Mouse (Mus musculus) kidney, embryonic 16.5 days (tissue): ENCODE measurements around the gene Cdh8. TPM values are rescaled to one million over a fixed set of nuclear protein-coding genes. Genes with fewer than 3 reads are reported as not detected.

Source experiments
- ATAC-seq: fragments of 200-750 bp; cut with Nextera tagmentation; 2 replicates; pipeline ENCODE4 v1.8.0; 2017; ENCODE audit warnings: moderate TSS enrichment; ENCODE audit not compliant: low FRiP score, low TSS enrichment
- H3K27ac ChIP-seq: fragments of 300-500 bp; sonication (generic); 2 replicates; pipeline ENCODE4 v1.5.1; 2014; ENCODE audit warnings: low read length
- H3K27me3 ChIP-seq: fragments of 300-500 bp; sonication (generic); 2 replicates; pipeline ENCODE4 v1.6.1; 2014; ENCODE audit warnings: low read length, control low read depth, mixed read lengths; ENCODE audit not compliant: insufficient read depth
- H3K36me3 ChIP-seq: fragments of 300-500 bp; sonication (generic); 2 replicates; pipeline ENCODE4 v1.6.1; 2014; ENCODE audit warnings: low read length, control low read depth, mixed read lengths; ENCODE audit not compliant: insufficient read depth
- H3K4me1 ChIP-seq: fragments of 300-500 bp; sonication (generic); 2 replicates; pipeline ENCODE4 v1.6.1; 2014; ENCODE audit warnings: low read length, control low read depth, mixed read lengths; ENCODE audit not compliant: insufficient read depth
- H3K4me2 ChIP-seq: fragments of 300-500 bp; sonication (generic); replicated peaks from 2 replicates; pipeline ENCODE4 v1.6.1; 2014; ENCODE audit warnings: low read depth, low read length
- H3K4me3 ChIP-seq: fragments of 300-500 bp; sonication (generic); 2 replicates; pipeline ENCODE4 v1.5.1; 2014; ENCODE audit warnings: mild to moderate bottlenecking, low read length
- H3K9ac ChIP-seq: fragments of 300-500 bp; sonication (generic); replicated peaks from 2 replicates; pipeline ENCODE4 v1.6.1; 2014; ENCODE audit warnings: low read length
- H3K9me3 ChIP-seq: fragments of 300-500 bp; sonication (generic); 2 replicates; pipeline ENCODE4 v1.6.1; 2016; ENCODE audit warnings: low read length, control low read depth
- WGBS: fragments of 180-500 bp; shearing (Covaris S2); extraction: QIAGEN DNeasy Blood & Tissue Kit; methylation state at CpG from one replicate; pipeline ENCODE4 v1.1.7; 2014; 5-methylcytosine and 5-hydroxymethylcytosine counted together
- polyA plus RNA-seq: library from polyadenylated mRNA; unstranded; fragments of >200 nt; fragmentation: Nextera tagmentation; extraction: Ambion mirVana; gene quantifications from 2 replicates; pipeline ENCODE4 v1.2.1, GENCODE M21; 2015

The Cdh8 gene
- polyA plus RNA-seq, 1 experiment from 2014 or later = 0.84 TPM

DNA sequence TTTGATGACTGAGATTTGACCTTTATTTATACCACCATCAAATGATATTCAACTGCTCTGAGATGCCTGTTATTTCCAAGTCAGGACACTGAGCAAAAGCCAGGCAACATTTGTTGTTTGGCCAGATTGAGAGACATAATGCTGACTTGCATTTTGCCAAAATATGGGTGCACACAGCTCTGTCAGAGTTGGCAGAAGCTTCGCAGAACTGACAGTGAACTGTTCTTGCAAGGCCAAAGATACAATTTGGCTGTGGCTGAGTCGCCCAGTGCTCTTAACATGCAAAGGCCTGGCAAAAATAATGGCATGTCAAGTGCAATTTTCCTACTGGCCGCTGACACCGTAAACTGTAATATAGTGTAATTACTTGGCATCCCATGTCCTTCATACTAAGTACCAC lies 22.4 kb downstream of the Cdh8 start:
- no peak overlapping the region for H3K4me2 ChIP-seq
- 76% methylated on average over 4 of the region's 4 CpGs for WGBS
- no peaks in the 10 kb centered on the region for H3K36me3 ChIP-seq
- no peaks in the 10 kb centered on the region for H3K9me3 ChIP-seq
- no peak overlapping the region for H3K27ac ChIP-seq
- no peaks in the 10 kb centered on the region for H3K4me1 ChIP-seq
- no peak overlapping the region for H3K9ac ChIP-seq
- no peaks in the 10 kb centered on the region for H3K27me3 ChIP-seq
- no peak overlapping the region for H3K4me3 ChIP-seq
- no peak for ATAC-seq

DNA sequence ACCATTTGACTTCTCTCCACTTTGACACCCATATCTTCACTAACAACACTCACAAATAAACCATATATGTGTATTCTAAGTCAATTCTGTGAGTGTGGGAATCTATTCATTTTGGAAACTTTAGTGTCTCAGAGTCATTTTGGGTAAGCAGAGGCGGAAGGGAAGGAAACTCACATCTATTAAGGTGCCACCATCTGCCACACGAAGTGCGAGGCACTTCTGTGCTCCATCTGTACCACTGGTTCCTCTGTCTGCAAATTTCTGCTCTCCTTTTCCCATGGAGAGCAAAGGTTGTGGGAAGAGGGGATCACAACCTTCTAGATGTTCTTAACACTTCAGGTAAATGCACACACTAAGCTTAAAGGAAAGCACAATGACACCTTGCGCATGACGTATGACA lies 46.2 kb downstream of the Cdh8 start:
- Histone ChIP-seq H3K4me2 (no peak overlapping the region), H3K27ac (no peak overlapping the region), H3K9ac (no peak overlapping the region), H3K36me3 (no peaks in the 10 kb centered on the region), H3K4me1 (no peaks in the 10 kb centered on the region), H3K27me3 (no peaks in the 10 kb centered on the region), H3K4me3 (no peak overlapping the region), H3K9me3 (no peaks in the 10 kb centered on the region)
- 92% methylated on average over 5 of the region's 5 CpGs for WGBS
- no peak for ATAC-seq

DNA sequence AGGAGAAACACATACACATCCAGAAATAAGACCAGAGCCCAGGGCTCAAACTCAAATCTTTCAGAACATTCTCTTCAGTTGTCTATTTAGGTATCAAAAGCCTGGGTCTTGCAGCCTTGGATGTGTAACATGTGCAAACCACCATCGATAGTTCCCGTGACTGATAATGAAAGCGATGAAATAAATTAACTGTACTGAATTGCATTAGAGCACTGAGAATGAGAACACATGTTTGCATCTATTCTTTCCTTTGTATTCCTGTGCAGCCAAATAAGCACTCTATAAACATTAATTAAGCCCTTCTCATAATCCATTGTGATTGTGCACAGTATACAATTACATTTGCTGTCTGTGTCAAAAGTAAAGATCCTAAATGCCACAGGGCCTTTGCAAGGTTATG lies 47.1 kb downstream of the Cdh8 start:
- Histone ChIP-seq H3K4me1 (no peaks in the 10 kb centered on the region), H3K27ac (no peak overlapping the region), H3K36me3 (no peaks in the 10 kb centered on the region), H3K9me3 (no peaks in the 10 kb centered on the region), H3K4me2 (no peak overlapping the region), H3K27me3 (no peaks in the 10 kb centered on the region), H3K4me3 (no peak overlapping the region), H3K9ac (no peak overlapping the region)
- 95% methylated on average over 3 of the region's 3 CpGs for WGBS
- ATAC-seq = no peak

- no peak for ATAC-seq
- 90% methylated on average over 7 of the region's 7 CpGs for WGBS
- H3K9ac ChIP-seq = no peak overlapping the region
- no peaks in the 10 kb centered on the region for H3K4me1 ChIP-seq
- H3K4me3 ChIP-seq = no peak overlapping the region
- no peak overlapping the region for H3K27ac ChIP-seq
- no peaks in the 10 kb centered on the region for H3K9me3 ChIP-seq
- no peak overlapping the region for H3K4me2 ChIP-seq
- H3K27me3 ChIP-seq = no peaks in the 10 kb centered on the region
- H3K36me3 ChIP-seq = no peaks in the 10 kb centered on the region
These were observed 47.8 kb downstream of the Cdh8 start for GRCm38 (mm10) chr8:99368449-99368848.

GRCm38 (mm10) chr8:99353923-99354322 lies 62.3 kb downstream of the Cdh8 start:
- WGBS = 76% methylated on average over 3 of the region's 3 CpGs
- Histone ChIP-seq H3K36me3 (no peaks in the 10 kb centered on the region), H3K4me3 (no peak overlapping the region), H3K27ac (no peak overlapping the region), H3K9me3 (no peaks in the 10 kb centered on the region), H3K4me1 (no peaks in the 10 kb centered on the region), H3K9ac (no peak overlapping the region), H3K27me3 (no peaks in the 10 kb centered on the region), H3K4me2 (no peak overlapping the region)
- ATAC-seq = no peak

- WGBS = 76% methylated on average over 1 of the region's 1 CpGs
- H3K4me3 ChIP-seq = no peak overlapping the region
- ATAC-seq = no peak
These were observed 63.0 kb downstream of the Cdh8 start for GRCm38 (mm10) chr8:99353221-99353620.

GRCm38 (mm10) chr8:99349456-99349855 lies 66.8 kb downstream of the Cdh8 start:
- Histone ChIP-seq H3K9me3 (no peaks in the 10 kb centered on the region), H3K27ac (no peak overlapping the region)
- ATAC-seq = no peak

More at GRCm38 (mm10) chr8:99353221-99353620, 63.0 kb downstream of the Cdh8 start:
- Histone ChIP-seq H3K4me2 (no peak overlapping the region), H3K27ac (no peak overlapping the region), H3K9me3 (no peaks in the 10 kb centered on the region), H3K9ac (no peak overlapping the region), H3K36me3 (no peaks in the 10 kb centered on the region), H3K4me1 (no peaks in the 10 kb centered on the region), H3K27me3 (no peaks in the 10 kb centered on the region)

GRCm38 (mm10) chr8:99348618-99349017 lies 67.7 kb downstream of the Cdh8 start:
- H3K27me3 ChIP-seq = no peaks in the 10 kb centered on the region
- H3K4me1 ChIP-seq = no peaks in the 10 kb centered on the region
- H3K9me3 ChIP-seq = no peaks in the 10 kb centered on the region
- no peak overlapping the region for H3K27ac ChIP-seq
- no peaks in the 10 kb centered on the region for H3K36me3 ChIP-seq
- no peak overlapping the region for H3K4me3 ChIP-seq
- no peak for ATAC-seq
- no peak overlapping the region for H3K9ac ChIP-seq
- no peak overlapping the region for H3K4me2 ChIP-seq
- 71% methylated on average over 3 of the region's 3 CpGs for WGBS

More at GRCm38 (mm10) chr8:99349456-99349855, 66.8 kb downstream of the Cdh8 start:
- no peak overlapping the region for H3K4me2 ChIP-seq
- no peak overlapping the region for H3K9ac ChIP-seq
- no peaks in the 10 kb centered on the region for H3K27me3 ChIP-seq
- H3K4me1 ChIP-seq = no peaks in the 10 kb centered on the region
- H3K4me3 ChIP-seq = no peak overlapping the region
- no peaks in the 10 kb centered on the region for H3K36me3 ChIP-seq

- Histone ChIP-seq H3K27me3 (no peaks in the 10 kb centered on the region), H3K9me3 (no peaks in the 10 kb centered on the region), H3K4me3 (no peak overlapping the region), H3K4me2 (no peak overlapping the region), H3K27ac (no peak overlapping the region), H3K36me3 (no peaks in the 10 kb centered on the region), H3K9ac (no peak overlapping the region), H3K4me1 (no peaks in the 10 kb centered on the region)
- no peak for ATAC-seq
- 46% methylated on average over 1 of the region's 1 CpGs for WGBS
These were observed 77.0 kb downstream of the Cdh8 start for GRCm38 (mm10) chr8:99339310-99339709.

DNA sequence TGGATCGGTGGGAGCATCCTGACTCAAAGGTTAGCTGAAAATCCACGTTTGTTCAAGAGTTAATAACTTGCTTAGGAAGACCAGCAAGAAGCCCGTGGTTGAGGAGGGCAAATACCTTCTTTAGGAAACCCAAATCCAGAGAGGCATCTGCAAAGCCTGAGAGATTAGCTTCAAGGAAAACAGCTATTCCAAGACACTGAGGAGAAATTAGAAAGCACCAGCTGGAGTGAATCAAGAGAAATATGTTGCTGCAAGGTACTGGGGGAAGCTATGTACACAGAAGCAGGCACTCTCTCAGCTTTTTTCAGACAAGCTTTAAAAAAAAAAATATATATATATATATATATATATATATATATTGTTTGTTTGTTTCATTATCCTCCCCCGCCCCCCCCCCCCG lies 88.7 kb downstream of the Cdh8 start:
- 65% methylated on average over 5 of the region's 5 CpGs for WGBS
- ATAC-seq = no peak
- Histone ChIP-seq H3K4me3 (no peak overlapping the region), H3K36me3 (no peaks in the 10 kb centered on the region), H3K27me3 (no peaks in the 10 kb centered on the region), H3K4me2 (no peak overlapping the region), H3K27ac (no peak overlapping the region), H3K9me3 (no peaks in the 10 kb centered on the region), H3K4me1 (no peaks in the 10 kb centered on the region), H3K9ac (no peak overlapping the region)

DNA sequence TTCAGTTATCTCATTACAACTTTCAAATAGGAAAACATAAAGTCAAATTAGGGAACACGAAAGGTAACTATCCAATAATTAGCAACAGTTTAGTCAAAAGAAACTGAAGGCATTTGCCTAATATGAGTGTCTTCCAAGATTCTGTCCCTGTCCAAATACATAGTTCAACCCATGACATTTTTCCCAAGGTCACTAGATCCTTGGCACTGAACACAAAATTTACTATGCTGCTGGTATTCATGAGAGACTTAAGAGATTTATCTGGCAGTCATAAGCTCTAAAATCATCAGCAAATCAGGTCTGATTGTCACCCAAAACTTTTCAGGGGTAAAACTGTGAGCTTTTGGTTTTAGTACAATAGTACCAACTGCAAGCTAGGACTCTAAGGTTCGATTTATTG lies 101.7 kb downstream of the Cdh8 start:
- Histone ChIP-seq H3K36me3 (no peaks in the 10 kb centered on the region), H3K9me3 (no peaks in the 10 kb centered on the region), H3K4me3 (no peak overlapping the region), H3K4me2 (no peak overlapping the region), H3K27me3 (no peaks in the 10 kb centered on the region), H3K27ac (no peak overlapping the region), H3K4me1 (no peaks in the 10 kb centered on the region), H3K9ac (no peak overlapping the region)
- ATAC-seq = no peak
- 72% methylated on average over 2 of the region's 2 CpGs for WGBS
